Mouse (Mus musculus) liver, embryonic 14.5 days (tissue): Measurements from ENCODE around the gene Gm42957. TPM values are rescaled to one million over a fixed set of nuclear protein-coding genes. Genes with fewer than 3 reads are reported as not detected.
"Not testable (repeated sequence)": the region's sequence is repeated elsewhere in the genome, so short reads cannot be mapped to it uniquely, and the experiment has no call there.

Experiments used
- ATAC-seq: fragments of 200-750 bp; cut with Nextera tagmentation; 2 replicates; pipeline ENCODE4 v1.8.0; 2017; ENCODE audit warnings: moderate number of reproducible peaks, mild to moderate bottlenecking, moderate library complexity; ENCODE audit not compliant: insufficient read depth
- DNase-seq, 3 experiments: peaks; one replicate each; pipeline ENCODE4 v3.0.0-alpha.2; 2012 to 2013; ENCODE audit warnings: low read depth in 3 of 3, low spot score in 3 of 3
- H3K27ac ChIP-seq: fragments of 300-500 bp; sonication (generic); 2 replicates; pipeline ENCODE4 v1.5.1; 2014; ENCODE audit warnings: moderate library complexity, mild to moderate bottlenecking, control low read depth, inconsistent platforms
- H3K27me3 ChIP-seq: fragments of 300-500 bp; sonication (generic); 2 replicates; pipeline ENCODE4 v1.6.1; 2014; ENCODE audit warnings: mild to moderate bottlenecking, low read length, moderate library complexity; ENCODE audit not compliant: control insufficient read depth, insufficient read depth
- H3K36me3 ChIP-seq: fragments of 300-500 bp; sonication (generic); replicated peaks from 2 replicates; pipeline ENCODE4 v1.6.1; 2014; ENCODE audit warnings: low read depth; ENCODE audit not compliant: control insufficient read depth, insufficient read depth
- H3K4me1 ChIP-seq, 2 experiments: fragments of 200-500 bp in 1 of 2; fragments of 300-500 bp in 1 of 2; sonication (generic) in 1 of 2; replicated peaks; 2 replicates each; pipeline ENCODE4 v1.6.1; 2012 to 2014; ENCODE audit warnings: antibody characterized with exemption in 1 of 2, inconsistent platforms in 1 of 2, low read length in 1 of 2; ENCODE audit not compliant: control insufficient read depth in 2 of 2, insufficient read depth in 2 of 2
- H3K4me2 ChIP-seq: fragments of 300-500 bp; sonication (generic); 2 replicates; pipeline ENCODE4 v1.6.1; 2014; ENCODE audit warnings: low read depth, mild to moderate bottlenecking, control low read depth, moderate library complexity
- H3K4me3 ChIP-seq, 2 experiments: fragments of 200-500 bp in 1 of 2; fragments of 300-500 bp in 1 of 2; sonication (generic) in 1 of 2; 2 replicates each; pipeline ENCODE4 v1.5.1; 2012 to 2014; ENCODE audit warnings: low read depth in 2 of 2, low read length in 2 of 2, mild to moderate bottlenecking in 2 of 2, control low read depth in 1 of 2, inconsistent platforms in 1 of 2, moderate library complexity in 1 of 2; ENCODE audit not compliant: insufficient read depth in 1 of 2
- H3K9ac ChIP-seq: fragments of 300-500 bp; sonication (generic); replicated peaks from 2 replicates; pipeline ENCODE4 v1.6.1; 2014; ENCODE audit warnings: mild to moderate bottlenecking, control low read depth, moderate library complexity
- H3K9me3 ChIP-seq: fragments of 300-500 bp; sonication (generic); 2 replicates; pipeline ENCODE4 v1.6.1; 2016; ENCODE audit warnings: low read length, mixed read lengths; ENCODE audit not compliant: control insufficient read depth
- CTCF ChIP-seq: IDR thresholded peaks from 2 replicates; pipeline ENCODE4 v1.5.1; 2016; ENCODE audit warnings: antibody characterized with exemption, low read depth, control low read depth
- EP300 ChIP-seq: IDR thresholded peaks from 2 replicates; pipeline ENCODE4 v1.6.1; 2016; ENCODE audit warnings: antibody characterized with exemption, low read depth
- WGBS: fragments of 180-500 bp; shearing (Covaris S2); extraction: QIAGEN DNeasy Blood & Tissue Kit; methylation state at CpG from one replicate; pipeline ENCODE4 v1.1.7; 2014; ENCODE audit not compliant: insufficient replicate concordance; 5-methylcytosine and 5-hydroxymethylcytosine counted together
- polyA plus RNA-seq, 2 experiments: library from polyadenylated mRNA; depleted of rRNA in 1 of 2; stranded (reverse) in 1 of 2; unstranded in 1 of 2; fragments of >200 nt; fragmentation: Nextera tagmentation in 1 of 2; extraction: Ambion mirVana in 1 of 2; gene quantifications; 2 replicates each; pipeline versions ENCODE4 v1.2.1 to v1.2.3; 2012 to 2014

Gm42957 gene
- polyA plus RNA-seq, 2 experiments = 0.02 TPM; not detected in 1

DNA sequence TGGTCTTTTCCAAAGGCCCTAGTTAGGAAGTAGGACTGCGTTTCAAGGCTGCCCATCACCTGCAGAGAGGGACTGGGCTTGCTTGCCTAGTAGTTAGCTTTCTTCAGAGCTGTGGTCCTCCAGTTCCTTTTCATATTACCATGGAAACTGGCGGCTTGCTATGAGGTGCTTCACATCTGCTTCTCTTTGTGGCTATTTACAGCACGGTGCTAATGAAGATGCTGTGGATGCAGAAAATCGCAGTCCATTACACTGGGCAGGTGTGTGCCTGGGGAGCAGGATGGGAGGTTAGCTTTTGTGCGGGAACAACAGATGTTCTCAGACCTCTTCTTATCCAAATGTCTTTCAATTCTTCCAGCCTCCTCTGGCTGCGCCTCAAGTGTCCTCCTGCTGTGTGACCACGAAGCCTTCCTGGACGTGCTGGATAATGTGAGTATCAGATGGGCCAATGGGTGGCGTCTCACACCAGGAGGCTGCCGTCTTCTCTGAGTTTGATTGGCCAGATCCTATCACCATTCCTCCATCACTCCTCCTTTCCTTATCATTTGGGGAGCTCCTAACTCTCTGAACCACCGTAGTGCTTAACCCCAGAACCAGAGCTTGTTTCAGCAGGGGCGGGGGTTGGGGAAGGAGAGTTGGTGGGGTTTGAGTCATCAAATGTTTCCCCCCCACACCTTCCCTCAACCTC lies 45.1 kb downstream of the Gm42957 start:
- Histone ChIP-seq H3K4me3 (no peak overlapping the region), H3K9me3 (no peaks in the 10 kb centered on the region), H3K4me2 (no peak overlapping the region), H3K36me3 (no peaks in the 10 kb centered on the region), H3K9ac (no peak overlapping the region), H3K4me1 (peaks cover 0 to 6% of the 10 kb centered on the region in 2 experiments; a peak in 3 of 4 replicates), H3K27ac (no peak overlapping the region), H3K27me3 (peaks cover 17% of the 10 kb centered on the region)
- no peak for DNase-seq
- TF ChIP-seq EP300 (no peak), CTCF (no peak)
- no peak for ATAC-seq
- 22% methylated on average over 12 of the region's 12 CpGs for WGBS

DNA sequence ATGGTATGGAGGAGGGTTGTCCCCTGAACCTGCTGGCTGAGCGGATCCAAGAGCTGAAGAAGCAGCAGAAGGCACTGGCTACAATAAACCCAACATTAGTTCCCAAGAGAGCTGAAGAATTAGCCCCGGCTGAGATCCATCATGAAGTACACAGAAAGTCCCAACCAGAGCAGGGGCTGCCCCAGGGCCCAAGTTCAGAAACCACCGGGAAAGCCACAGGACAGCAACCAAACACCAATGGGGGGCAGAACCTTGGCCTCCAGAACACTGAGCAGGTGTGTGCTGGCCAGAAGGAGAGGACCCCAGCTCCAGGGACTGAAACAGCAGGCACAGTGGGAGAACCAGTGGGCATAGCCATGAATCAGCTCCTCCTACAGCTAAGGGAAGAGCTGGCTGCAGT lies 48.2 kb downstream of the Gm42957 start:
- ATAC-seq (no peak), DNase-seq (no peak)
- Histone ChIP-seq H3K4me2 (no peak overlapping the region), H3K4me3 (no peak overlapping the region), H3K27me3 (peaks cover 23% of the 10 kb centered on the region), H3K27ac (no peak overlapping the region), H3K36me3 (no peaks in the 10 kb centered on the region), H3K9me3 (no peaks in the 10 kb centered on the region), H3K9ac (no peak overlapping the region), H3K4me1 (peaks cover 0 to 6% of the 10 kb centered on the region in 2 experiments; a peak in 3 of 4 replicates)
- TF ChIP-seq CTCF (no peak), EP300 (no peak)
- 73% methylated on average over 3 of the region's 3 CpGs for WGBS

DNA sequence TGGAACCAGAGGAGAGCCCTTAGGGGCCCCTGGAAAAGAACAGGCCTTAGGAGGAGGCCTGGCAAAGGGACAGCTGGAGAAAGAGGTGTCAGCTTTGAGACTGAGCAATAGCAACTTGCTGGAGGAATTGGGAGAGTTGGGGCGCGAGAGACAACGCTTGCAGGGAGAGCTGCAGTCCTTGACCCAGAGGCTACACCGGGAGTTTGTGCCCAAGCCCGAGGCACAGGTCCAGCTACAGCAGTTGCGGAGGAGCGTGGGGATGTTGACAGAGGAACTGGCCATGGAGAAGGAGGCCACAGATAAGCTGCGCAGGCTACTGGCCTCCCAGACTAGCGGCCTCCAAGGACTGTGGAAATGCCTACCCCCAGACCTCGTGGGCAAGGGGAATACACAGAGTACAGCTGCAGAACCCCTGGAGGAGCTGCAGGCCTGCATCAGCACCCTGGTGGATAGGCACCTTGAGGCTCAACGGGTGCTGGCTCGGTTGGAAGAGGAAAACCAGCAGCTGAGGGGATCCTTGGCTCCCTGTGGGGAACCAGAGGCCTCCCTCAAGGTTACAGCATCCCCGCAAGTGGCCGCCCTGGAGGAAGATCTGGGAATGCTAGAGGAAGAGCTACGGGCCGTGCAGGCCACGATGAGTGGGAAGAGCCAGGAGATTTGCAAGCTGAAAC lies 49.0 kb downstream of the Gm42957 start:
- H3K9me3 ChIP-seq = no peaks in the 10 kb centered on the region
- TF ChIP-seq CTCF = no peak
- no peak for ATAC-seq
- no peaks in the 10 kb centered on the region for H3K36me3 ChIP-seq
- no peak overlapping the region for H3K9ac ChIP-seq
- H3K4me1 ChIP-seq = peaks cover 0 to 4% of the 10 kb centered on the region in 2 experiments; a peak in 2 of 4 replicates
- H3K27ac ChIP-seq = no peak overlapping the region
- H3K4me3 ChIP-seq = no peak overlapping the region
- WGBS = 39% methylated on average over 17 of the region's 17 CpGs
- no peak for DNase-seq
- H3K27me3 ChIP-seq = peaks cover 23% of the 10 kb centered on the region
- peak overlapping the region; percentile 11; the same call in 1 of the 2 replicates for H3K4me2 ChIP-seq

DNA sequence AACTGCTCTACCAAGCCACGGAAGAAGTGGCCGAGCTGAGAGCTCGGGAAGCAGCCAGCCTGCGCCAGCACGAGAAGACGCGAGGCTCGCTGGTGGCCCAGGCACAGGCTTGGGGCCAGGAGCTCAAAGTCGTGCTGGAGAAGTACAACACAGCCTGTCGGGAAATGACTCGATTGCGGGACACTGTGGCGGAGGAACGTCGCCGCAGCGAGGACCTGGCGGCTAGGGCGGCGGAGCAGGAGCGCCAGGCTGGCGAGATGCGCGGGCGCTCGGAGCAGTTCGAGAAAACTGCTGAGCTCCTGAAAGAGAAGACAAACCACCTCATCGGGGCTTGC lies 49.5 kb downstream of the Gm42957 start:
- Histone ChIP-seq H3K27me3 (peaks cover 23% of the 10 kb centered on the region), H3K9me3 (no peaks in the 10 kb centered on the region), H3K4me1 (no peaks in the 10 kb centered on the region; a peak in 1 of 4 replicates), H3K4me3 (no peak overlapping the region), H3K4me2 (peak overlapping the region; percentile 11; the same call in 1 of the 2 replicates), H3K9ac (no peak overlapping the region), H3K36me3 (no peaks in the 10 kb centered on the region), H3K27ac (no peak overlapping the region)
- TF ChIP-seq CTCF (no peak), EP300 (no peak)
- DNase-seq (no peak), ATAC-seq (no peak)
- WGBS = 12% methylated on average over 28 of the region's 28 CpGs

DNA sequence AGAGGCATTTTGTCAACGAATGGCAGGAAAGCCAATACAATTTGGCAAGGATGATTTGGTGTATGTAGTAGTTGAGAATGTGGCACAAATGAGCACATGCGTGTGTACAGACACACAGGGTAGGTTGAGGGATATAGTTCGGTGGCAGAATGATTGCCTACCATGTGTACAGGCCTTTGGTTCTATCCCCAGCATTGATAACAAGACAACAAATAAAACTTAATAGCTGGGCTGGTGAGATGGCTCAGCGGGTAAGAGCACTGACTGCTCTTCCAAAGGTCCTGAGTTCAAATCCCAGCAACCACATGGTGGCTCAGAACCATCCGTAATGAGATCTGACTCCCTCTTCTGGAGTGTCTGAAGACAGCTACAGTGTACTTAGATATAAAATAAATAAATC lies 50.8 kb downstream of the Gm42957 start:
- H3K4me1 ChIP-seq, H3K27ac ChIP-seq, H3K4me2 ChIP-seq, H3K9me3 ChIP-seq, H3K4me3 ChIP-seq, H3K9ac ChIP-seq, H3K36me3 ChIP-seq, DNase-seq, ATAC-seq: not testable (repeated sequence)
- WGBS = 67% methylated on average over 5 of the region's 5 CpGs
- peaks cover 23% of the 10 kb centered on the region for H3K27me3 ChIP-seq
